Mouse (Mus musculus) testis, adult 2 months (tissue): ENCODE data around the gene Sh3pxd2a. TPM values are rescaled to one million over a fixed set of nuclear protein-coding genes. Genes with fewer than 3 reads are reported as not detected.

Experiments
- H3K27ac ChIP-seq: fragments of 200-500 bp; 2 replicates; pipeline ENCODE4 v1.5.1; 2012; ENCODE audit warnings: low read depth, low read length; ENCODE audit not compliant: control insufficient read depth, insufficient read depth
- H3K27me3 ChIP-seq: fragments of 200-500 bp; 2 replicates; pipeline ENCODE4 v1.6.1; 2012; ENCODE audit warnings: mild to moderate bottlenecking, low read length, moderate library complexity; ENCODE audit not compliant: control insufficient read depth, insufficient read depth
- H3K36me3 ChIP-seq: fragments of 200-500 bp; 2 replicates; pipeline ENCODE4 v1.6.1; 2012; ENCODE audit warnings: mild to moderate bottlenecking, low read length; ENCODE audit not compliant: control insufficient read depth, insufficient read depth
- H3K4me1 ChIP-seq: fragments of 200-500 bp; 2 replicates; pipeline ENCODE4 v1.6.1; 2012; ENCODE audit warnings: low read length; ENCODE audit not compliant: control insufficient read depth, insufficient read depth
- H3K4me3 ChIP-seq: fragments of 200-500 bp; 2 replicates; pipeline ENCODE4 v1.5.1; 2012; ENCODE audit warnings: low read depth, mild to moderate bottlenecking, low read length, moderate library complexity, mixed read lengths; ENCODE audit not compliant: control insufficient read depth
- CTCF ChIP-seq: fragments of 200-500 bp; IDR thresholded peaks from 2 replicates; pipeline ENCODE4 v1.5.1; 2012; ENCODE audit warnings: low read depth, mild to moderate bottlenecking, inconsistent platforms, low read length, moderate library complexity; ENCODE audit not compliant: control insufficient read depth, insufficient read depth, insufficient replicate concordance
- POLR2A ChIP-seq: fragments of 200-500 bp; IDR thresholded peaks from 2 replicates; pipeline ENCODE4 v1.6.1; 2012; ENCODE audit warnings: low read depth, mild to moderate bottlenecking, inconsistent platforms, low read length, moderate library complexity; ENCODE audit not compliant: control insufficient read depth
- polyA plus RNA-seq: library from polyadenylated mRNA; depleted of rRNA; stranded (reverse); fragments of >200 nt; gene quantifications from 2 replicates; pipeline ENCODE4 v1.2.3, GENCODE M21; 2012

Gene Sh3pxd2a
- polyA plus RNA-seq, 1 experiment = 1.2 TPM

DNA sequence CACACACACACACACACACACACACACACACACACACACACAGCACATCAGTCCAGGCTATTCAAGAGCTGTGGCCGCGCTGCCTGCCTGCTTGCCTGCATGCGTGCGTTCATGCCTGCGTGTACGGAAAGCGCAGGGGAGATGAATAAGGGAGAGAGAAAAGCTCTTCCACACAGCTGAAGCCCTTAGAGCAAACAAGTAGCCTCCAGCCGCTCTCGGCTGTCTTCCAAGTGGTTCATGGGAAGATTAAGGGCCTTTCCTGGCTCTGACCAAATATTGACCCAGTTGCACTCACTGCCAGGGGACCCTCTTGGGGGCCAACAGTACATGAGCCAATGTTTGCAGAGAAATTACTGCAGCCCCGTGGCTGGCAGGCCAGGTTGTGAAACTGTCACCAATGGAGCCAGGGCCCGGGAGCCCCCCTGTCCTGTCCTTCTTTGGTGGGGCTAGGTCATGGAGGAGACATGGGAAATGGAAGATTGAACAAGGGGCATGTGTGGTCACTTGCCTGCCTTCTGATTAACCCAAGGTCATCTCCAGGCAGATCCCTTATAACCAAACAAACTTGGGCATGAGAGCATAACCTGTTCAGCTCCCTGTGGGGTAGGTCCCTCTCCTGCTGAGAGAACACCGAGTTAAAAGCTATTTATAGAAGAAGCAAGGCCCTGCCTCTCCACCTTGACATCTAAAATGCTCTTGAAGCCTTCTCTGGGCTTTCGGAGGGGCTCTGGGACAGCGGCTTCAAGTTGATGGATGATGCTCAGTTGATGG, 42.9 kb downstream of the Sh3pxd2a start:
- no peaks in the 10 kb centered on the region for H3K27me3 ChIP-seq
- TF ChIP-seq CTCF (no peak), POLR2A (no peak)
- H3K4me1 ChIP-seq = no peaks in the 10 kb centered on the region
- H3K36me3 ChIP-seq = no peaks in the 10 kb centered on the region
- no peak overlapping the region for H3K27ac ChIP-seq
- H3K4me3 ChIP-seq = no peak overlapping the region

DNA sequence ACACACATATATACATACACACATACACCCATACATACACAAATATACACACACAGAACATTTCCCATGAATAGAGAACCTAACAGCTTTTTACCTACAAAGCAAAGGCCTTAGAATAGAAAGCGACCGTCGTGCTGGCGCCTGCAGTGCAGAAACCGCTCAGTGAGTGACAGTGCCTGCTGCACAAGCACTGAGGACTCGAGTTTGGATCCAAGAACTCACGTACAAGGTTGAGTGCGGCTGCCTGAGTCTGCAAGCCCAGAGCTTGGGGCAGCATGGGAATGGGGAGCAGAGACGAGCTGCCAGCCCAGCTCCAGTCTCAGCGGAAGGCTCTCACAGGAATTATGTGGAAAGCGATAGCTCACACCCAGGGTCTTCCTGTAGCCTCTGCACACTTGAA, 43.7 kb downstream of the Sh3pxd2a start:
- Histone ChIP-seq H3K27me3 (no peaks in the 10 kb centered on the region), H3K27ac (no peak overlapping the region), H3K36me3 (no peaks in the 10 kb centered on the region), H3K4me1 (peaks cover 3% of the 10 kb centered on the region), H3K4me3 (no peak overlapping the region)
- TF ChIP-seq POLR2A = no peak

DNA sequence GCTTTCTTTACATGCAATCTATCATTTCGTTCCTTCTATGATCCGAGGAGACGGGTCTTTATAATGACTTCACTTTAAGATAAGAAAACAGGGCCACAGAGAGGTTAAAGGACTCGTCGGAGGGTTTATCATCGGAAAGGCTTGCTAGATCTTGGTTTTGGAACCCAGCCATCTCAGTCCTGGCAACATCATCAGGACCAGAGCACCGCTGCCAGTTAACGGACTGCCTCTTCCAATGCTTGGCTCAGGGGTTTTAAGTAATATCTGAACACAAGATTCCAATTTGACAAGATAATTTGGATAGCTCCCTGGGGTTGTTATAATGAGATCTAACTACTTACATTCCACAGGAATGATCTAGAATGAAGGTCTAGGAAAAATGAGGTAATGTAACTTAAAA, 45.0 kb downstream of the Sh3pxd2a start:
- no peak for TF ChIP-seq POLR2A
- TF ChIP-seq CTCF = no peak
- no peaks in the 10 kb centered on the region for H3K36me3 ChIP-seq
- no peak overlapping the region for H3K4me3 ChIP-seq
- H3K27ac ChIP-seq = no peak overlapping the region
- H3K4me1 ChIP-seq = peaks cover 3% of the 10 kb centered on the region
- no peaks in the 10 kb centered on the region for H3K27me3 ChIP-seq

DNA sequence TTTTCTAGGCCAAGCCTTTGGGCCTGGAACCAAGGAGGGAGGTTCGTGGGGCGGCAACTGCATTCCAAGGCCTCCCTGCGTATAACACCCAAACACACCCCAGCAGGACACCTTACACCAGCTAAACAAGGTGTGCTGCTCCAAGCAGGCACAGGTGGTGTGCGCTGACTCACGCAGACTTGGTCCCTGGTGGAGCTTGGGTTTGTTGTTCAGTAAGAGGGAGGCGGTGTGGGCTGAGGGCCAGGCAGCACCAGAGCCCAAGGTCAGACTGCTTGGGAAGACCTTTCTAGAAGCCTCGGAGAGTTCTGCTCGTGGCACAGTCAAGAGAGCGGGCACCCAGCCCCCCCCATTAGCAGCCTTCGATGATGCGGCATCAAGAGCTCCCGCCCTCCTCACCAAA, 48.0 kb downstream of the Sh3pxd2a start:
- Histone ChIP-seq H3K27me3 (no peaks in the 10 kb centered on the region), H3K36me3 (no peaks in the 10 kb centered on the region), H3K4me3 (no peak overlapping the region), H3K4me1 (peaks cover 3% of the 10 kb centered on the region), H3K27ac (no peak overlapping the region)
- TF ChIP-seq POLR2A = no peak
- no peak for TF ChIP-seq CTCF

DNA sequence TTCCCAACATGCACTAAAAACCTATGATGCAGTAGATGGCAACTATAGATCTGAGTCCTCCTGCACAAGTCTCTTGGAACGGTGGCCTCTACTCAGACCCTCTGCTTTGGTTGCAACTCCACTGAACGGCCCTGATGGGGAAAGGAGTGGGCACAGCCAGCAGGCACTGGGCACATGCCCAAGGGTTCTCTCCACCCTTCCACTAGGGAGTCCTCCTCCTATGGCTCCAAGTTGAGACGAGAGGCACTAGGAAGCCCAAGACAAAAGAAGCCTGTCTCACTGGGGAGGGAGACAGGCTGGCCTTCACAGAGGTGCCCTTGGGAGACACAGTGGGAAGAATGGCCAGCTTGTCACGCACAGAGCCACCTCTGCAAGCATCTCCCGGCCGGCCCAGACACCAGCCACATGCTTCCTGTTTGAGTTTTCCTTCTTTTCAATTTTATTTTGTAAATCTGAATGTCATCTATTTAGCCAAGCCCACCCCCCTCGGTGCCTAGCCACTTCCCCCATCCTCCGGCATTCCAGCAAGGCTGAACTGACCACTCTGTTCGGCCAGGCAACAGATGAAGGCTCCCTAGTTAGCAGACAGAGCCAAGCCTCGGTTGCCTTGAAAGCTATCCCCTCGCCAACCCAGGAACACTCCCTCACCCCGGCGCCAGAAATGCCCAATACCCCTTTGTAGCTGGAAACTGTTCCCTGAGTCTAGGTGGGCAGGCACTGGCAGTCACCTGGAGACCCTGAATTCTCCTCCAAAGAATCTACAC, 49.9 kb downstream of the Sh3pxd2a start:
- no peaks in the 10 kb centered on the region for H3K27me3 ChIP-seq
- no peak for TF ChIP-seq CTCF
- TF ChIP-seq POLR2A = no peak

DNA sequence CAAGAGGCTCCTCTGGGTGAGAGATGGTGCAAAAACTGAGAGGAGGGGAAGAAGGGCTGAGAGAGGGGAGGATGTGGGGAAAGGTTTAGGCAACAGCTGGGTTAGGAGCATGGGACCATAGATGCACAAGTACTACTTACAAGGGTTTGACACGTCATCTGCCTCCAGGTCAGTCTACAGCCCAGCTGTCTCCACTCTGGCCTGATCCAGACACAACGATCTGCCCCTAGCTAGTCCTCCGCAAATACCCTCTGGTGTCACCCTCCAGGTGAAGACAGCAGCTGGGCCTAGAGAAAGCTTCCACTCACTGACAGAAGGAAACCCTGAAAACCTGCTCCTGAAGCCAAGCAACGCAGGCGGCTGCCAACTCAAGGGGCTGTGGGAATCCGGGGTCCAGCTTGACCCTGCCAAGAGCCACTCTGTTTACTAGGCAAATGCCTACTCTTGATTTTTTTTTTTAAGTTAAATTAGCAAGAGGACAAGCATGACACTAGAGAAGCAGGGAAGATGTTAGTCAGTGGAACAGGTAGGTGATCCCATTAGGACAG, 50.7 kb downstream of the Sh3pxd2a start:
- TF ChIP-seq CTCF (no peak), POLR2A (no peak)
- no peak overlapping the region for H3K4me3 ChIP-seq
- H3K27me3 ChIP-seq = no peaks in the 10 kb centered on the region
- peaks cover 3% of the 10 kb centered on the region for H3K4me1 ChIP-seq
- no peaks in the 10 kb centered on the region for H3K36me3 ChIP-seq
- no peak overlapping the region for H3K27ac ChIP-seq

More for the DNA sequence above, 49.9 kb downstream of the Sh3pxd2a start:
- no peaks in the 10 kb centered on the region for H3K36me3 ChIP-seq
- H3K27ac ChIP-seq = no peak overlapping the region
- H3K4me1 ChIP-seq = peaks cover 3% of the 10 kb centered on the region
- no peak overlapping the region for H3K4me3 ChIP-seq

DNA sequence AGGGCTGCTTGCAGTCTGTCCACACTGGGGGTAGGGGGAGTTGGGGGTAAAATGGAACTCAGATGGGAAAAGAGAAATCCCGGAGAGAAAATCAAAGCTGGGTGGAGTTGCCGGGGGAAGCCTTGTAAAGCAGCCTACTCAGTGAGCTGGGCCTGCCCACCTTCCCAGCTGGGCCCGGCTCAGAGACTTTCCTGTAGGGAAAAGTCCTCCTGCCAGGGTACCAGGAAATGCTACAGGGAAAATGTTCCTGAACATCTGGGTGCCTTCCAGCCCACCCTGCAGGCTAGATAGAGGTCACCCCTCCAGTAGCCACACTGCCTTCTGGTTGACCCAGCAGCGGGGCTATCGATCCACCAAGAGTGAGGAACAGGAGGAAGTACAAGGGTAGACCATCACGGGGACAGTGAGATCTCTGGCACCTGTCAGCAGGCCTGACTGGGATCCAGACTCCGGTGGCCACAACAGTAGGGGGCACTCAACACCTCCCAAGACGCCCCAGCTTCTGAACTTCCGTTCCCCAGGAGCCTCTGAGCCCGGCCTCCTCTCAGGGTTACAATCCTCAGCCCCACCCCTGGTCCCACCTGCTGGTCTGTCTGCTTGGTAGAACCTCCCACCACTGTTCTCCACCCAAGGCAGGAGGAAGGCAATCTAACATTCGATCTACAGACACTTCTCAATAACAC, 51.5 kb downstream of the Sh3pxd2a start:
- Histone ChIP-seq H3K27ac (no peak overlapping the region), H3K4me3 (no peak overlapping the region), H3K27me3 (no peaks in the 10 kb centered on the region), H3K4me1 (peaks cover 3% of the 10 kb centered on the region), H3K36me3 (no peaks in the 10 kb centered on the region)
- TF ChIP-seq CTCF (no peak), POLR2A (no peak)
